Mouse (Mus musculus) gastrocnemius, postnatal 25 days (tissue): ENCODE measurements around the gene Faf2. TPM values are rescaled to one million over a fixed set of nuclear protein-coding genes. Genes with fewer than 3 reads are reported as not detected.

ENCODE experiments used
- DNase-seq: peaks from one replicate; pipeline ENCODE4 v3.0.0; 2022
- long read RNA-seq, 2 experiments: library from polyadenylated mRNA; stranded (forward); transcript quantifications; one replicate each; pipeline ENCODE4 v2.0.0; 2021
- total RNA-seq, 2 experiments: library from RNA; stranded (reverse); gene quantifications; 1 replicate in 1 of 2; 2 replicates in 1 of 2; pipeline ENCODE4 v1.2.3; 2021

Gene Faf2
- 10 to 100 TPM; 14.1 to 15.4 TPM for total RNA-seq
- long read RNA-seq, experiment 1, full-length matches to known transcripts, result 6 of 11 reads
- long read RNA-seq, experiment 1, partial matches to known transcripts, result 1 of 11 reads
- long read RNA-seq, experiment 1, other reads (novel, unspliced or antisense), result 4 of 11 reads
- long read RNA-seq, experiment 2, full-length matches to known transcripts, result 5 of 8 reads
- long read RNA-seq, experiment 2, partial matches to known transcripts, result 0 of 8 reads
- long read RNA-seq, experiment 2, other reads (novel, unspliced or antisense), result 3 of 8 reads

- DNase-seq, result peak; percentile 94
Observed at GRCm38 (mm10) chr13:54621155-54621932, at the start of gene Faf2. TSS of gene Faf2 (plus strand) at chr13:54621784.

DNA sequence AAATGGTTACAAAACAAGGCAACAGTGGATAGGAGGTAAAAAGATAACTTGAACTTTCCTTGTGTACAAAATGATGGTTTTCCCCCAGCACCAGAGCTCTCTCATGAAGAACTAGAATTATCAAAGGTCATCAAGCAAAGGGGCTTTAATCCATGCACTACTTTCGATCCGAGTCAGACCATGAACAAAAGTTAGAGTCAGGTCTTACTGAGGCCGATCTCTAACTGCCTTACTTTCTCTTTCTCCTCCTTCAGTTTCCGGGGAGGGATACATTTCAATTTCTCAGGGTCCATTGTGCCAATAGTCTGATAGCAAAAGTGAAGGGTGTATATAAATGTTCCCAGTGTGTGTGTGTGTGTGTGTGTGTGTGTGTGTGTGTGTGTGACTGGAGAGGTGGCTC, 49.0 kb upstream of the Faf2 start:
- DNase-seq, result no peak

DNA sequence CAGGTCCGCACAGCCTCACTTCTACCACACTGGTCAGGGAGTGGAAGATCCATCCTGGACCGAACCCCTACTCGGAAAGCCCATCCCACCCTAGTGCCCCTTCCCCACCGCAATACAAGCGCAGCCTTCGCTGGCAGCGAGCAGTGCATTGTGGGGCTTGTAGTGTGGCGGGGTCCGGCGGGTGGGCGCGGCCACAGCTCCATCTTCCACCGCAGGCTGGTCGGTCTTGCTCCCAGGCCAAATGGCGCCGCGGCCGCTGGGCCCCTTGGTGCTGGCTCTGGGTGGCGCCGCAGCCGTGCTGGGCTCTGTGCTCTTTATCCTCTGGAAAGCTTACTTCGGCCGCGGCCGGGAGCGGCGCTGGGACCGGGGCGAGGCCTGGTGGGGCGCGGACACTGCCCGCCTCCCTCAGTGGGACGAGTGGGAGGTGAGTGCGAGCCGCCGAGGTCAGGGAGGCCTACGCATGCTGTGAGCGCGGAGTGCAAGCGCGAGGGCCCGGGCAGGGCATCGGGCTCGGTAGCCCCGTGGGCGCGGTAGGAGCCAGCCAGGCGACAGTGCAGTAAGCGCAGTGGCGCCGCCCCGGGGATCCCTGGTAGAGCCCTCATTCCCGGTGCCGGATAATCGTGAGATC, 46.6 kb upstream of the Faf2 start, which contains the start of gene Arl10:
Arl10 (plus strand) TSS at position 162 of the 628 bp plus-strand sequence.
- DNase-seq, result peak; percentile 76

- no peak for DNase-seq
Observed at GRCm38 (mm10) chr13:54575489-54575888, 46.1 kb upstream of the Faf2 start.

DNA sequence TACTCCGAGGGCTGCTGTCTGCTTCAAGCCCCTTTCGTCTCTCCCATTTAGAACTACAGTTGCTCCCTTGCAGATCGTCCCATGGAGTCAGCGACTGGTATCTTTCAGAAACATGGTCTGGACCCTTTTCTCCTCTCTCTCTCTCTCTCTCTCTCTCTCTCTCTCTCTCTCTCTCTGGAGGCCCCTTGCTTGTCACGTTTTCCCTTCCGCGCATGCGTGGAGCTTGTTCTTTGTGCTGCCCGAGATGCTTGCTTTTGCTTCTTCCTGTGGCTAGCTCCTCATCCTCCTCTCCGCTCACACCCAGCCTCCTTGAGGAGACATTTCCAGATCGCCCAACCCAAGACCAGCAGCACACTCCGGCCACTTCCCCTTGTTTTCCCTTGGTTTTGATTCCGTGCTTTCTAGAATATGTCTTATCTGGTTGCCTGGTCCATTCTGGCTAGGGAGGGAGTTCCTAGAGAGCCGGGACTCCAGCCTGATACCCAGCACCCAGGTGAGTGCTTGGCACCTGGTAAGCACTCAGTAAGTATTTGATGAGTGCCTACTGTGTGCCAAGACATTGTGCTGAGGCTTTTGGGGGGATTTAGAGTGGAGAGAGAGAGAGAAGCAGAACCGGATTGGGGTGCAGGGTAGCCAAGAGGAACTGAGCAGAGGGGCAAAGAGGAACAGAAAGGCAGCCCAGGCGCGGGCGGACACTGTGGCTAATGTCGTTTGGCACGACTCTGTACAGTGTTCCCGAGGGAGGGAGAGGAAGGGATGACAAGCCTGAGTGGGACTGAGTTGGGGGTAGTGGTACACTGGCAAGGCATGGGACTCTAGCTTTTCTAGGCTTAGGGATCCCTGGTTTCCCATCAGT, 43.7 kb upstream of the Faf2 start:
- DNase-seq, result no peak

GRCm38 (mm10) chr13:54581385-54581784, 40.2 kb upstream of the Faf2 start:
- no peak for DNase-seq

DNA sequence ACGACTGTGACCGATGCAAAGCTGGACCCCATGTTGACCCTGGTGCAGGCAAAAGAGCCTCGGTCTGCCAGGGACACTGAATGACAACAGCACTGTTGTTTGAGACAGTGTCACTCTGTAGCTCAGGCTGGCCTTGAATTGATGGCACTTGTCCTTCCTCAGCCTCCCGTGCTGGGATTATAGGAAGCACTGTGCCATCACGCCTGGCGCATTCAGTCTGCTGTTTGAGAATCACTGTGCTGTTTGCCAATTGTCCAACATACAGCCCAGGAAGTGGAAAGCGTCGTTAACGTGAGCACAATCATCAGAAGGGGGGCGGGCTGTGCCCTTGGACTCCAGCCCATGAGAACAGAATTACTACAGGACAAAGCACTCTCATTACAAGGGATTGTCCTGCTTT, 39.5 kb upstream of the Faf2 start:
- no peak for DNase-seq

- DNase-seq, result no peak
Observed at GRCm38 (mm10) chr13:54582860-54583259, 38.7 kb upstream of the Faf2 start.

DNA sequence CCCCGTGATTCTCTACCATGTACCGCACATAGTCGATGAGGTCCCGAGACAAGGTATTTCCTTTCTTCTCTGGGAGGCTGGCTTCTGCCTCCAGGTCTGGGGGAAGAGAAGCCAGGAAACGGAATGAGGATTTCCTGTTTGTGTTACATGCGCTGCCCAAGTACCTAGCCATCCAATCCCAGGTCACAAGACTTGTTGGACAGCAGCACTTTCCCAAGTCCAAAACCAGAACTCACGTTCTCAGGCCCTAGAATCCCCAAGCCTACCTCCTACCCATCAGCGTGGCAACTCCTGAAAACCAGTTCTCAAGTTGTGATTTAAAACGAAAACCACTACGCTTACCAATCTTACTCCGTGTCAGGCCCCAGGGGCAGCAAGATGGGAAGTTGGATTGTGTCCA, 35.8 kb upstream of the Faf2 start:
- DNase-seq, result no peak

- no peak for DNase-seq
Observed at GRCm38 (mm10) chr13:54589414-54589995, 32.1 kb upstream of the Faf2 start.

GRCm38 (mm10) chr13:54589996-54590951, 31.3 kb upstream of the Faf2 start, which contains the start of the genes Nop16 and Higd2a:
TSS of gene Nop16 (minus strand) at chr13:54590090.
TSS of gene Higd2a (plus strand) at chr13:54590207.
- DNase-seq, result peak; percentile 95

- no peak for DNase-seq
Observed at GRCm38 (mm10) chr13:54591776-54592356, 29.7 kb upstream of the Faf2 start.

DNA sequence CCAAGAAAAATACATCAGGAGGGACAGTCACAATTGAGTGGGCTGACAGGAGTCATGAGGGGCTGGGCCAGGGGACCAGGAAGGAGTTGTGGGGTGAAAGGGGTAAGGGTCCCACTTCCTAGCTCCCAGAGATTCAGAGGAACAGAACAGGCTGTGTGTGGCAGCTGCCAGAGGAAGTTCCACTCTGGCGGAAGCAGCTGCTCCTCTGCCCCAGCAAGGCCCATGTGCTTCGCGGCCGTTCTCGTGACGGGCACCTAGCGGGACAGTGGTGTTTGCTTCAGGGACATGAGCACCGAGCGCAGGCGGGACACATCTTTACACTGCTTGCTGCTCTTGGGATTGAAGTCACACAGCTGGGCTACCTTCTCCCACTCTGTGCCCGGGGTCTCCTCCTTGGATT, 28.0 kb upstream of the Faf2 start:
- no peak for DNase-seq

GRCm38 (mm10) chr13:54596107-54596690, 25.4 kb upstream of the Faf2 start:
- DNase-seq, result no peak

GRCm38 (mm10) chr13:54596870-54597269, 24.7 kb upstream of the Faf2 start:
- no peak for DNase-seq

DNA sequence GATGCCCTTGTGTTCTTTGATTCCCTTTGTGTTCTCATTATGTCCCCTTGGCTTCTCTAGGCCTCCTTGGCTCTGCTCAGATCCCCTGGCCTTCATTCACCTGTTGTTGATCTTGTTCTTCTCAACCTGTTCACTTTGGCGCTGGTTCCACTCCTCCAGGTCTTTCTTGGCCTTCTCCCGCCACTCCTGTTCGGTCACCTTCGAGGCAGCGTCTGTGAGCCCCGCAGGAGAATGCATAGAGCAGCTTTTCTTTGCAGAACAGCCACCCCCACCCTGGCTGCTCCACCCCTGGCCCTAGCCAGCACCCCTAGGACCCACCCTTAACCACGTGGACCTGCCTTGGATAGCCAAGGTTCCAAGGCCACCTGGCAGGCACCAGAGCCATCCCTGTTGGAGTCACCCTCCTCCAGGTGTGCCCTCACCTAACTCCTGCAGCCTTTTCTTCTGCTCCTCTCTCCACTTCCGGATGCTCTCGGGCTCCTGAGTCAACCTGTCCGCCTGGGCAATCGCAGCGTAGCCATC, 22.9 kb upstream of the Faf2 start:
- DNase-seq, result no peak

DNA sequence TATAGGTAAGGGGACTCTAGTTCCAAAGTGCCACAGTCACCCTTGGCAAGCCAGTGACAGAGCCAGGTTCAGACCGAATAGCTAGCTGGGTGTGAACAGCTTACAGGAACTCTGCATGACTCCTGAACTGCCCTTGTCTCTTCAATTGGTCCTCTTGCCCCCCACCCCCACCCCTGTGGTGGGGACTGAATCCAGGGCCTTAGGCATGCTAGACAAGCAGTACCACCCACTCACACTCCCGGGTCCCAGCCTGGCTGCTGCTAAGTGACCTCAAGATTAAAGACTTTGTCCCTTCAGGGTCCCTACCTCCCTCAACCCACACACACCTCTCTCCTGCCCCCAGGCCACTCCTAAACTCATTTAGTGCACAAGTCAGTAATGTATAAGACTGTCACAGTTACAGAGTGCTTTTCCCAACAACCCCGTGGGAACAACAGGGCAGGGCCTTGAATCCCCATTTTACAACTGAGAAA, 18.9 kb upstream of the Faf2 start:
- DNase-seq, result no peak

DNA sequence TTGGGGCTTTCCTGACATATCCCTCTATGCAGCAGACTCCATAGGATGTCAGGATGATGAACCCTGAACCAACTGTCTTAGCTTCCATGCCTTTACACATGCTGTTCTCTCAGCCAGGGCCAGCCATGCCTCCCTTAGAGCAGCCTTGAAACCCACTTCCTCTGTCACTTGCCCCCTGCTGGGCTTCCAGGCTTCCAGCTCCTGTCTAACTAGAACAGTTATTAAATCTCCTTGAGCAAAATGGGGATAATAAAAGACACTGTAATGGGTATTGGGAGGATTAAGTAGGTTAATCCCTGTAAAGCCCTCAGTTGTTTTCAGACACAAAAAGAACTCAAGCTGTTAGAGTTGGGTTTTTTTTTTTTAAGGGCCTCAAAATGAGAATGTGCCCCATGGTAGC, 18.1 kb upstream of the Faf2 start:
- DNase-seq, result no peak

GRCm38 (mm10) chr13:54604221-54604620, 17.4 kb upstream of the Faf2 start:
- no peak for DNase-seq
